Mouse (Mus musculus) R1 (cell line): ENCODE measurements at regions not wholly inside any gene's neighbourhood (a gene's known extent, or its start where the extent isn't known, plus 50 kb on each side); places are given as distances from the start of the nearest gene placed in this dataset.

Experiments used
- DNase-seq: peaks from one replicate; pipeline ENCODE4 v3.0.0-alpha.2; 2018; ENCODE audit warnings: low read depth, low spot score

DNA sequence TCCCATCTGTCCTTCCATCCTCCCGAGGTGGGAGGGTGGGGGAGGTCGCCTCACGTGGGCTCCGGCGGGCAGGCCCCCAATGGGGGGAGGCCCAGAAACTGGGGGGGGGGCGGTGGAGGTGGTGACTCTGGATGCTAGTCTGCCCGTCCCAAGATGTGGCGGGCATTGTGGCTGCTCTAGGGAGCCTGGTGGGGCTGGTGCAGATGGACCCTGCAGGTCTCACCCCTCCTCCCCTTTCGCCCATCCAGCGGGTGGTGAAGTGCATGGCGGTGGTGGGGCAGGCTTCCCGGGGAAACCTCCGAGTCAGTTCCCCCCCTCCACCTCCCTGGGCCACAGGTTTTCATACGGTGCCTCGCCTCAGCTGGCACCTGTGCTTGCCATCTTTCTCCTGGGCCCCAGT, 88.6 kb downstream of the Inhba start:
- DNase-seq = peak; percentile 5

DNA sequence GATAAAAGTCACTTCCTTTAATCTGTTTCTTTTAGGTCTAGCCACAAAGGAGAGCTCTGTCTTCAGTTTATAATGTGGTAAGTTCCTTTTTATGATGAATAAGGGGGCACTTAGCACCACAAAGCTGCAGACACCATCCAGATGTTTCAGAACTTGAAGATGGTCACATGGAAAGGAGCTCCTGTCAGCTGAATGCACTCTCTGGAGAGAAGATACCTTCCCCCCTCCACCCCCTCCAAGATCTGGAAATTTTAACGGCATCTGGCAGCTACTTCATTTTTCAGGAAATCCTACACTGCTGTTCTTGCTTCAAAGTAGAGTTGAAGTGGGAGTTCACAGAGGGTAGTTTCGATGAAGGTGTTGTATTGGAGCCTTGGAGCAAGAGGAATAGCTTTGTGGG, 103.2 kb downstream of the Inhba start:
- no peak for DNase-seq

DNA sequence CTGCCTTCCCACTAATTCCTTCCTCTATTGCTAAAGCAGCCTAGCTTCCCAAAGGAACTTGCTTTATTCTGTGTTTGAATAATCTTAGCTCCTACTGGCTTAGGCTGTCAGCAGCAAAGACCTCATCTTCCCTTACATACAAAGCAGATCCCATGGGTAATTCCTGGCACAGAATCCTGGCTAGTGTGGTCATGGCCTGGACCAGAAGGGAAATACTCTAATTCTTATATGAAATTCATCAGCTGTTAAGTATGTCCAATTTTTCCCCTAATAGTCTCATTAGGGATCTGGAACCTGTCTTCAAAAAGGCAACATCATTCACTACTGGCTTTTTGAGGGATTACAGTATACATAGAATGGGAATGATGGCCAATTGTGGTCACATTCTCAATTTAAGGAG, 135.0 kb downstream of the Inhba start:
- DNase-seq = no peak

DNA sequence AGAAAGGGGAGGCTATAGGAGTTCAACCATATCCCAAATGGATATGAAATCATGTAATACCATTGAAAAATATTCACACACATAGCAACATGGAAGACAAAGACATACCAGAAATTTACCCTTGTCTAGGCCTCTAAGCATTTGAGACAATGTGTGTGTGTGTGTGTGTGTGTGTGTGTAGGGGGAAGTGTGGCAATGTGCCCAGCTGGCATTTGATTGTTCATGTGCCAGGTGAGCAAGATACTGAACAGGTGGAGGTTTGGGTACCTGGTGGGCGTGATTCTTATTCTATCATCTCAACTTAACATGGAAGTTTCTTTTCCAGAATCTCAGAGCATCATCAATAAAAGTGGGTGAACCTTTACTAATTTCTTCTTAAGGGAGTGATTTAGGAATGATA, 143.3 kb downstream of the Inhba start:
- DNase-seq = no peak

DNA sequence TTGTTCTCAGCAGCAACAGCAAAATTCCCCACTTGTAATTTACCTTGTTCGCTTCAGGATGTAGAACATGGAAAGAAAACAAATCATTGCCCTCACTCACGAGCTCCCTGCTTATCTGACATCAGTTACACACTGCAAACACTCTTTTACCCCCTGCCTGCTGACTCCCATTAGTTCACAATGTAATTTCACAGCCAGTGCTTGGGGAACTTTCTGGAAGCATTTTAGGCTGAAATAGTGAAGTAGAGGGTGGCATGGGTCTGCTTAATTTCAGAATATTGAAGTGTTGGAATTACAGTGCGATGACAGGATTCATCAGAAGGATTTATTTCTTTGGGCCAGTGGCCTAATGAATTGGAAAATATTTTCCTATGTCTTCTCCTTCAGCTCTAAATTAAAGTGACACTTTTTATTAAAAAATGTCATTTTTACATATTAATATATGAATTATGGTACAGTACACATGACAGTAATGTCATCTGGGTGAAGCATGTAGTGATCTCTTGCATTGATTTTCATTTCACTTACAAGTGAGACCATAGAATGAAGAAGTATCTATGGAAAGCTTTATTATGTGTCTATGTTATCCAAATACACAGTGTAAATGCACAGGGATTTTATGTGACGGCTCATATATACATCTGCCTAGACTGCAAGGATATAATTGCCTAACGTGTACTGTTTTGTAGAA, 153.7 kb downstream of the Inhba start:
- no peak for DNase-seq

DNA sequence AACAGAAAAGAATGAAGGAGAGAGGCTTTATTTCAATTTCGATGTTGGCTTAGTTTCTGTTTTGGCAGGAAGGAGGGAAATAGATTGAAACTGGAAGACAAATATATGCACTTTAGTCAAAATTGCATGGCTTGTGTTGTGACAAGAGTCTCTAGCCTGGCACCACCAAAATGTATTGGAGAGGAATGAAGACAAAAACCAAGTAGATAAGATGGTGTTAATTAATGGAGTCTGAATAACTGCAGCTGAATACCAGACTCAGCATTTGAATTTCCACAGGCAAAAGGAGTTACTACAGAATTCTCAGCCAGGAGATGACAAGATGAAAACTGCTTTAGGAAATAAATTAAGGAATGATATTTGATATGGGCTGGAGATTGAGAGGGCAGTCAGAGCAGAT, 185.0 kb downstream of the Inhba start:
- no peak for DNase-seq

DNA sequence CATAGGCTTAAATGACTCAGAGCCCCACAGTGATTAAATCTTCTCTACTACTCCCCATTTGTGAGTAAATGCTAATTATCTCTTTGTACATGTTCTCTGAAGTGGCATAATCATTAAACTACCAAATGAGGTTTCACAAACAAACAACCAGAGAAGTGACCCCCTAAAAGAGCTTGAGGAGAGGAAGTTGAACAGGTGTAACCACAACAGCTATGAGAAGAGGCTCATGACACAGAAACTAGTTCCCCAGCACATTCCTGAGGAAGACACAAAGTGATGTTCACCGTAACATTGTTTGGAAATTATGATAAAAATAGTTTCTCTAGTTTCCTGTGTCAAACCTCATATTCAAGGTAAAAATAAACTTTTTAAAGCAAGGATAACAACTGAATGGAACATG, 188.4 kb downstream of the Inhba start:
- DNase-seq = no peak

DNA sequence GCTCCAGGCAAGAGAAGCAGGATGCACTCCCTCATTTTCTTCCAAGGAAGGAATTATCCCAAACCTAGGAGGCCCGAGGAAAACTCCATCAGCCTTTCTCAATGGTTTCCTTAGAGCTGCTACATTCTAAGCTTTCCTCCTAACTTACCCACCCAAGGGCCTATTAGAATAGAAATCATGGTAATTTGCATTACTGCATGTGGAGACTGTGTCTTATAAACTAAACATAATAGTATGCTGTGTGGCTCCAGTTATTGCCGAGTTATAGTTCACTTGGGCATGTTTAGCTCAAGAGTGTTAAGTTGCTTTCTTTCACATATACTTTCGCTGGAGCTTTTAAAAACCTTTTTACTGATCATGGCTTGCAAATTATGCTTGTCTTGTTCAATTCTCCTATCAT, 191.5 kb downstream of the Inhba start:
- no peak for DNase-seq

DNA sequence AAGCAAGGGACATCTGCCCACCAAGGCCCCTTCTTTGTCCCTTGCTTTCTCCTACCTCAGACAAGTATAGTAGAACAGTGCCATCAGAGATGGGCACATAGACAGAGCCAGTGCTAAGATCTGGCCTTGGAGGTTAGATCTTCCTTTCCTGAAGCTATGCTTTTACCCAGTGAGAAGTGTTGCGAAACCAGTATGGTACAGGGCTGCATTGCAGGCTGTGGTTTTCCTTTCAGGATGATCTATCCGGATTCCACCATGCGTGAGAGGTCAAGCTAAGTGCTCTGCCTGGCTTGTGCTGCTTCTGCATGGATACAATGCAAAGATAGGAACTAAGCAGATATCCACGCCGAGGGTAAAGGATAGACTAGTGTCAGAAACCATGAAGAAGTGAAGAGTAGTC, 192.4 kb downstream of the Inhba start:
- DNase-seq = no peak

DNA sequence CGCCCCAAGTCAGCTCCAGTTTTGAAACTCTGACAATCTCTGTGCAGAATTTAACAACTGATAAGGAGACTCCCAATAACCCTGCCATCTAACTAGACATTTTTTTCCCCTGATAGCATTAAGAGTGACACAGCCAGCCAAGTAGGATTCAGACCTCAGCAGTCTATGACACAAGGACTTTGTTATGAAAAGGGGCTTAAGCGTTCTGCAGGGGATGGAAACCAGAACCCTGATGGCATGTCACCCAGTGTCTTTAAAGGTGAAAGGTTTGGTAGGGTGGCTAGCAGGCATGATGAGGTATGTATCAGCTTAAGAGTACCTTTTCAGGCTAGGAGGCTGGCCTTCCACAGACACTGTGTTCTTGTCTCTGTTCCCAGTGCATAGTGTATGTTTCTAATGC, 199.8 kb downstream of the Inhba start:
- no peak for DNase-seq

DNA sequence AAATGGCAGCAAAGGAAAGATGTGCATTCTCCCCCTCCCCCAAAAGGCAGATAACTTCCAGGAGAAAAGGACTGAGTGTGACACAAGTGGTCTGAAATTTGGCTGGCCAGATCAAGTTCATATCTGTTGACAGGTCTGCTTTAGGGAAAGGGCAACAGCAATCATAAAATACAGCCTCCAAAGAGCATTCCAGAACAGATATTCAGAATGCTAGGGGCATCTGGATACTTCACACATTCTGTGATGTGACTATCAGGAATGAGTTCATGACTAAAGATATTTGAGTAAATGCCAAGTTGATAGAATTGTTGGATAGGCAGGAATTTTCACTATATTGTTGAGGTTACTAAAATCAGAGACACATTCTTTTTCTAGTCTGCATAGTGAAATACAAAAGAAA, 208.2 kb downstream of the Inhba start:
- DNase-seq = no peak

DNA sequence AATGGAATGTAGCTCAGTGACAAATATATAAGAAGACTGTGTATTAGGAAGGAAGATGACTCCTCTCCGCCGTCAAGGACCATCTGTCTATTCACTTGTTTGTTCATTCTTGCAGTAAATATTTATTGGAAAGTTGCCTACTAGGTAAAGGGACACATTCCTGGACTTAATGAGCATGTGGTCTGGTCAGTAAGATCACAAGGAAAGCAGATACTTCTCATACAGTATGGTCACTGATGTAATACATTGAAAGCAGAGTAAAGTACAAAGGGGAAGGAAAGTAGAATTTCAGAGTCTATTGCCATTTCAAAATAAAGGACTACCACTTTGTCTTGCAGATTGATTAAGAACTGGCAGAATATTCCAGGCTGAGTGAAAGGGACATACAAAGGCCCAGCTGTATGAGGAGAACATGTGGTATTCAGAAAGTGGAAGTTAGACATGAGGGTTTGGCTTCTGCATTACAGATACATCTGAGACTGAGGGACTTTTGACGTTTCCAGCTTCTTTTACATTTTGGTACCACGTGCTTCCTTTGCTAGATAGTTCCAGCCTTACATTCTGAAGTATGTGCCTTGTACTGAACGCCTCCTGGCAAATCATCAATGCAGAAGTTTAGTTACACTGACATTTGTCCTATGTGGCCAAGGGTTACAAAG, 211.4 kb downstream of the Inhba start:
- DNase-seq = no peak

DNA sequence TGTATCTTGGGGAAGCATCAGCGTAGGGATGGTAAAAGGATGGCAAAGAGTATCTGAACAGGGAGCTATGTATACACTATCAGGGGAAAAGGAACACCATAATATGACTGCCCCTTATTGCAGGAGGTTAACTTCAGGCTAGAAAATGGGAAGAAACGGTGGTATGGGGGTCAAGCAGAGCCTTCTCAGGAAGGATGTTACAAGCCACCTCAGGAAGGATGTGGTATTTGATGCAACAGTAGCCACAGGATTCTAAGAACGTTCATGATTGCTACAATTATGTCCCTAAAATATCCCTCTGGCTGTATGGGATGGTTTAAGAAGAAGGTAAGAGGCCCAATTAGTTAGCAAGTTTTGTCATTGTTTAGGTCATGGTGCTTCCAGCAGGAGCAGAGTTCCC, 249.5 kb downstream of the Inhba start:
- DNase-seq = no peak

DNA sequence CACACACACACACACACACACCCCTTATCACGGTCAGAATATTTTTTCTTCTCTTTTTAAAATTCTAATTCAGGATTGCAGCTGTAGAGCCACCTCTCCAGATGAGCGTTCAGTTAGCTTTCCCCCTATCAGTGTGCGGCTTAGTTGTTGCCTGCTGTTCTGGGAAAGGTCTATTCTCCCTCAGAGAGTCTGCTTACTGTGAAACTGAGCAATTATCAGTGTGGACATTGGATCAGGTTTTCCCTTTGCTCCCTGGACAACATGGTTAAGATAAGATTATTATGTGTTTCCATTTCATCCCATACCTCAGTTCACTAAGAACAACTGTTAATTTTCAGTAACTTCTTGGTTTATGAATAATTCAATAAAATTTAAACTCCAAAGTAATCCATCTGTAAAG, 268.3 kb downstream of the Inhba start:
- no peak for DNase-seq

DNA sequence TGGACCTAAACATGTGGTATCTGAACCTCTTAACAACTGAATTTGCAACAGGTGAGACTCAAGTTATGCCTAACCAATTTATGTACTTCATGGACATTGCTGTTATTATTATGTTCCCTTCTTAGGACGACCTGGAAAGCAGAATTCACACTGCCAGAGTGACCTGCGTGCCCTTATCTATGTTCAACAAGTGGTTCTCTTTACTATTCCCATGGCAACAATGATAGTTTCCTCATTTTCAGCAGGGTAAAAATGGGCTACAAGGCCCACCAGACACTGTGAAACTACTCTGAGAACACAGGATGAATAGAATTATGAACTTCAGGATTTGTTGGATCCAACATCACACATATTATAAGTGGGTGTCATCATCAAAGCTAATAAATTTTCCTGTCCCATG, 269.1 kb downstream of the Inhba start:
- no peak for DNase-seq

DNA sequence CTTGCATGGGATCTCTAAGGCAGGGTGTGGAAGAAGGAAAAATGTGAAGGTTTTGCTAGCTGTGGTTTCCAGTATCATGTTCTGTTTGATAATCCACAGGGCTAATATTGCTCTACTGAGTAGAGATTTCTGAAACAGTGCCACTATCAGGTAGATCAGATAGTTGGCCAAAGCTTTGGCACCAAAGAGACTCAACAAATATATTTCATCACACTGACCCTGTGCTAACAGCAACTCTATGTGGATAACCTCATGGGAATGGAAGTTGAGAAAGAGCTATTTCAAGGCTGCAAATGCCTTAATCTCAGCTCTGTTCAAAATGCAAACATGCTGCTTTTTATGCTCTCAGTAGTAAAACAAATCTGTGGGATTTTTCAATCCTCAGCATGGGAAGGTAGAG, 270.1 kb downstream of the Inhba start:
- DNase-seq = no peak

DNA sequence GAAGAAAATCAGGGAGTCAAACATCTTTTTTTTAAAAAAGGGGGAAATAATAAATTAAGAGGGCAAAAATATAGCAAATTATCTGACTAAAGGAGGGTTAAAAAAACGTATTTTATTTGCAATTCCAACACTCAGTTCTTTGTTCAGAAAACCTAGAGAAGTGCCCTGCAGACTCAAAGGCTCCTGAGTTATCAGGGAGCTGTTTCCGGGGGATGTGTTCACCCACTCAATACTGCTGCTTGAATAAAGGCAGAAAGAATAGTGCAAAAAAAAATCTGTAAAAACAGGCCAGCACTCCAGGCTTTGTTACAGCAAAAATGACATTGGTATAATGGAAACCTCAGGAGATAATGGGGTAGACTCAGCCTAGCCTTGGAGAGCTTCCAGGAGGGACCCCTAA, 270.6 kb downstream of the Inhba start:
- DNase-seq = no peak

DNA sequence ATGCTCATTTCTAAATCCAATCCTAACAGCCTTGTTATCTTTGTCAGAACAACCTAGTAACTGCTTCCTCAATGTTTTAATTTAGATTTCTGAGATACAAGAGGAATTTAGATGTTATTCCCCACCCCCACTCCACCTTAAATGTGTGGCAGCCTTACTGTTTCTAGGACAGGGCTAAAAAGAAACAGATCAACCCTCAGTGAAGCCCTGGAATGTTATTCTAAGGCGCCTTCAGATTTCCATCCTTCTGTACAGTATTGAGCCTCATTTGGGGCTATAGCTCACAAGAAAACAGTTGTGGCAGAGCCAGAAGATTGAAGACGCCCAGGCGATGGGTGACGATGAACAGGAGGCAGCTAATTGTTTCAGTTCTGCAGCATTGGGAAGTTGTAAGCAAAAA, 271.7 kb downstream of the Inhba start:
- DNase-seq = no peak

DNA sequence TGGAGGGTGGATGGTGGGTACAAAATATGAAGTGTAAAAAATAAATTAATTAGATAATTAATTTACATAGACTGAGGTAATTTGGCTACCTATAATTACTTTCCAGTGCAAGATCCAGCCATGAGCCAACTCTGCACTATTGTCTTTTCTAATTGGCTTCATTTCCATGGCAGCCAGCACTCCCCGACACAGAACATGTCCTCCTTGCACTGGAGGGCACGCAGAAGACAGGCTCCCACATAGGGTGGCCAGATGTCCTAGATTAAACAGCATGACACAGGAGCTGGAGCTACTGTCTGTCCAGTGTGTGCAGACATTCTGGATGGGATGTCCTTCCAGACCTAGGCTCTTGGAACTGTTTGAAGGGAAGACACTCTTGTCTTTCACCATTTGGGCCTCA, 278.0 kb downstream of the Inhba start:
- DNase-seq = no peak

DNA sequence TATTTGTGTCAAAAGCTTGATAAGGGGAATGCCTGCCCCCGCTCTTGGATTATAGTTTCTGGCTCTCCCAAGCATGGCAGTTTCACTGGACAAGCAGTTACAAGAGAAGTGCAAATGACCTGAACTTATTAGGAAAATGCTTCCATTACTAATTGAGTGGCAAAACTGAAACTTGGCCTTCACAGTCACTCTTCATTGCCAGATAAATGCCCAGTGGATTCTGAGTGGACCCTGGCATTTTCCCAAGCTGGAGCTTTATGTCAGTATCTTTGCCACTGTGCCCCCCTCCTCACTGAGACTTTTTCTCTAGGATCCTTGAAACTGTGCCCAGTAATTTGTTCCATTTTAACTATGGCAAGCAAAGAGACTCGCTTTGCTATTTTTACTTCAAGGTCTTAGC, 279.1 kb downstream of the Inhba start:
- no peak for DNase-seq

DNA sequence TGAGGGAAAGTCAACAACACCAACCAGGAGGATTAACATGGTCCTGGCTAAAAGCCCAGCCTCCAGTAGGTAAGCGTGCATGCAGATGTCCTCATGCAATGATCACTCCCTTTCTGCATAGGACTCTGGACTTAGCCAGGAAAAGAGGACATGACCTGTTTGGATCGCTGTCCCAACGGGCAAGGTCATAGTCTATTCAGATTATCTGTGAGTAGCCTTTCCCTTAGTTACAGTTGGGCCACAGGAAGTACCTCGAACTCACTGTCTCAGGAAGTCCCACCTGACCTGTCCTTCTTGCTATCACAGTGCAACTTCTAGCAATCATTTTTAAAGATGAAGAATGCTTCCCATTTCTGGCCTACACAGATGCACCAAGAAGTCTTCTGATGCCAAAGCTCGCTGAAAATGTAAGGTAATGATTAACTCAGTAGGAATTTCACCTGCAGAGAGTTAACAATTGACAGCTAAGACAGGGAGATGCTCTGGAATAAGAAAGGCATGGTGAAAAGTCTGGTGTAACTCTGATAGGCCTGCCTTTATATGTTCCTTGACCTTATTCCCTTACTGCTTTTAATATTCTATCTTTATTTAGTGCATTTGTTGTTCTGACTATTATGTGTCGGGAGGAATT, 280.1 kb downstream of the Inhba start:
- DNase-seq = no peak

DNA sequence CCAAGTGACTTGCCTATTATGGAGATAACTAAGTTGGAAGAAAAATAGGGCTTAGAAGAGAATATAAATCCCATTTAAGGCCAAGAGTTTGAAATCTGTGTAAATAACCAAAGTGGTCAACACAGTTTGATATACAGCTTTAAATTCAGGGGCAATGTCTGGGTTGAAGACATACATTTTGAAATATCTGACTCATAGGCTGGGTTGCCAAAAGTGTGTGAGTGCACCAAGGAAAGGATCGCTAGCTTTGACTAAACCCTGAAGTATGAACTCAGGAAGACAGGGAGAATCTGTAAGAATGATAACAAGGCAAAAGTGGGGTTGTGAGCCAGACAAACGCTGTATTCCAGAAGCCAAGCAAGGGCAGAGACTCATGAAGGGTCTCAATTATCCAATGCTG, 288.1 kb downstream of the Inhba start:
- DNase-seq = no peak

DNA sequence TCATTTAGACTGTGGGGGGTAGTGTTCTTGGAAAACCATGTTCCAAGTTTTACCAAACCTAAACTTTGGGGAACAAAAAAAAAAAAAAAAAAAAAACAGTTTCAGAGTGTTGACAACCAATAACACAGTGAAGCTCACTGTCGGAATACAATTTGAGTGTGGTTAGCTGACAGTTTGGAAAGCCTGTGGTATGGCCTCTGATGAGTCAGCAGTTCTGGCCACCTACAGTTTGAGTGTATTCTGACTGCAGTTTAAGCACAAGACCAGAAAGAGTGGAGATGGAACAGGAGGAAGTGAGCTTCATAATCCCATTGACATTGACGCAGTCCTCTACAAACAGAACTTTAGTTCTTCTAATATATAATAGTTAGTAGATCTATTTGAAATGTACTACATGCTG, 303.0 kb downstream of the Inhba start:
- DNase-seq = no peak
